Mouse (Mus musculus) megakaryocyte, adult 5-6 weeks (primary cell): ENCODE results near the gene Ak5. TPM values are rescaled to one million over a fixed set of nuclear protein-coding genes. Genes with fewer than 3 reads are reported as not detected.

Experiments used
- ATAC-seq: 2 replicates; pipeline ENCODE4 v1.8.0; 2016; ENCODE audit warnings: mild to moderate bottlenecking, inconsistent platforms; ENCODE audit not compliant: poor library complexity, severe bottlenecking
- total RNA-seq, 2 experiments: library from RNA; stranded (forward) in 1 of 2; stranded (reverse) in 1 of 2; fragments of 153-499, 151-499 nt in 1 of 2; fragments of 221-1000, 200-1000 nt in 1 of 2; gene quantifications; 2 replicates each; pipeline versions ENCODE4 v1.2.3 to v1.2.4; 2015 to 2017

Ak5 gene
- total RNA-seq, 2 experiments from 2014 or later, result not detected

- no peak for ATAC-seq
Measured at GRCm38 (mm10) chr3:152521054-152521453, 147.1 kb downstream of the Ak5 start.

DNA sequence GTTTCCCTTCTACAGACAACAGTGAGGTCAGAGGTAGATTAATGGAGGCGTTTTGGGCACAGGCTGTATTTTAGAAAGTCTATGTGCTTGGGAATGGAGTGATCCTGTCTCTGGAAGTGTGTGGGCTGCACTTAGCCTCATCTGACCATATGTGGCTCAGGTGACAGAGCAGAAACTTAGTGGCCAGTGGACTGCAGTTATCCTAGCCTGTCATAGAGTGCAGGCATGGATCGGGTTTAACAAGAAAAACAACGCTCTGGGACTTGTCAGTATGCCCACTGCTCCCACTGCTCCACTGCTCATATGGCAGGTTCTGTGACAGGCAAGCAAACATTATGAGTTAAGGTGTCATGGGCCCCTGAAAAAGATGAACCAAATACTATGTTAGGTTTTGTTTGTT is 148.1 kb downstream of the Ak5 start:
- no peak for ATAC-seq

- no peak for ATAC-seq
Measured at GRCm38 (mm10) chr3:152519556-152519955, 148.6 kb downstream of the Ak5 start.

GRCm38 (mm10) chr3:152516569-152516968 is 151.6 kb downstream of the Ak5 start:
- ATAC-seq, result no peak

DNA sequence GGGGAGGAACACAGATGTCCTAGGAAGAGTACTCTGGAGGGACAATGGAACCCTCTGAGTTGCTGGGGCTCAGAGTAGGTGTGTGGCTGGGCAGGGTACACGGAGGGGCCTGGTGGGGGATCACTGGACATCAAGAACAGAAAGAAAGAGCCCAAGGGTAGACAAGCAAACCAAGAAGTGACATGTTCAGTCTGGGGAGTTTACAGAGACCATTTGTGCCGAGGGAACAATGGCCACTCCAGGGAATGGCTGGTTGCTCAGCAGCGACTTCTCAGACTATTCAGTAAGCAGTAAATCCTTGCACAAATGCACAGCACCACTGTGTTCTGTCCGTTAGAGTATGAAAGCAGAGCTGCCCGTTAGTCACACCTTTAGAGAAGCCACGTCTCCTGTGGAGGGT is 152.2 kb downstream of the Ak5 start:
- ATAC-seq, result no peak

DNA sequence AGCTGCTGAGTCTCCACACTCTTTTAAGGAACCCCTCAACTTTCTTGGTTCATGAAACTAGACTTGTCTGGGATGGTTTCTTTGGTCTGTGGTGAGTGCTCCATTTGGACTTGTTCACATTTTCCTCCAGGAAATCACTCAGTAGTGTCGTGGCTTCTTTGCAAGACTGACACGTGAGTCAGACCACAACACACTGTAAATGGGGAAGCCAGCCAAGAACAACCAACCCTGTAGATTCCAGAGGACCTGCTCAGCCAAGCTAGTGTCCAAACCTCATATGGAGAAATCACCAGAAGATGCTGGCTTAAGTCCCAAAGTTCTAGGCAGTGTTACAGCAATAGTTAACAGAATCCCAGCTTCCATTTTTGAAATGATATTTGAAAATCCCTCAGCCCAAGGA is 155.6 kb downstream of the Ak5 start:
- ATAC-seq, result no peak

GRCm38 (mm10) chr3:152509268-152509667 is 158.9 kb downstream of the Ak5 start:
- no peak for ATAC-seq

- ATAC-seq, result no peak
Measured at GRCm38 (mm10) chr3:152508419-152508993, 159.7 kb downstream of the Ak5 start.

DNA sequence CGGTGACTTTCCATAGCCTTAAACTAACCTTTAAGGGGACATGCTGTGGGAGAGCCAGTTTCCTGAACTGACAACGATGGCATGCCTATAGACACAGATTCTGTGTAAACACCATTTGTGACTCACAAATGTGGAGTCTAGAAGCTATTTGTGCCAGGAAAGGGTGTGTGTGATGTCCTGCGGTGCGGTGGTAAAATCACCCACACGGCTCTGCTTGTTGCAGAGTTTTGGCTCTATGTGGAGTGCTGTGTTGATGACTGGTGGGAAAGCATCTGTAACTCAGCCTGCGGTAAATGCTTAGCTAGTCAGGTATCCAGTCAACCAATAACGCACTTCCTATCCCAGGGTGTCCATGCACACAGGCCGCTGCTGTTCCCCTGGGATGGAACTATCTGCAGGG is 160.3 kb downstream of the Ak5 start:
- no peak for ATAC-seq

DNA sequence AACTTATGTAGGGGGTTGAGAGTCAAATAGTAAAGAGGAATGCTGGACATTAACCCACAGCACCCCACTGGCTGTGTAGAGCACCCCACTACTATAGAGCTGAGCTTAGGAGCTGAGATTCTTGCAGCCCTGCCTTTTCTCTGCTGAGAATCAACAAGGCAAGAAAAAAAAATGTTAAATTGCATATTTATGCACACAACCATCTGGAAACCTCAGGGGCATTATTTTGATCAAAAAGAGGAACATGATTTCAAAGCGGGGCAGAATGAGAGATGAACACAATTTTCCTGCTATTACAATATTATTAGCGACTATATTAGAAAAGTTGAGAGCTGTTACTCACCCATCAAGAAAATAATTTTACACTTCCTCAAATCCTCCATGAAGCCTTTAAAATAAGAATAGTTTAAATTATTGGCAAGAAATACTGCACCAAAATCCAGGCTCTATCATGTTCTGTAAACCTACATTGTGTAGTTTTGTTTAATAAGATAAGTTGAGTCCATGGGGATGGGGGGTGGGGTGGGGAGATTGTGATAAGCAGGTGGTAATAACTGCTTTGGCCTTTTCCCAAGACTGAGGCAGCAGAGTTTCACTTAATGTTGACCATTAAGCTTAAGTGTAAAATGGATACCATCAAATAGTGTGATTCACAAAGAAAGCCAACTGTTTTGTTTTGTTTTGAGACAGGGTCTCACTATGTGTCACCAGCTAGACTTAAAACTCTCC is 169.0 kb downstream of the Ak5 start:
- no peak for ATAC-seq

DNA sequence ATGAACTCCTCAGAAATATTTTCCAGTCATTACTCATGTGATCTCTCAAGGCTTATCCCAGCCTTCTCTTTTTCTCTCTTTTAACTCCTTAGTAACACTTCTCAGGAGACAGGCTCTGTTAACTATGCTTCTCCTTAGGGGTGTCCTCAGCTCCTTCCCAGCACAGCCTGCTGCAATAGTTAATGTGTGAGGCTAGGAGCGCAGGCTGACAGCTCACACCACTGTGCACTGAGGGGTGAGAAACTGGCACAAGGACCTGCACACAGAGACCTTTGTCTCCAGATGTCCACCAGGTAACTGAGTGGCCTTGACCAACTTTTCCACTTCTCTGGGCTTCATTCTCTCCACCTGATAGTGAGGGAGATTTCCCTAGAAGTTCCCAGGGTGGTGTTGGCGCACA is 170.3 kb downstream of the Ak5 start:
- no peak for ATAC-seq

DNA sequence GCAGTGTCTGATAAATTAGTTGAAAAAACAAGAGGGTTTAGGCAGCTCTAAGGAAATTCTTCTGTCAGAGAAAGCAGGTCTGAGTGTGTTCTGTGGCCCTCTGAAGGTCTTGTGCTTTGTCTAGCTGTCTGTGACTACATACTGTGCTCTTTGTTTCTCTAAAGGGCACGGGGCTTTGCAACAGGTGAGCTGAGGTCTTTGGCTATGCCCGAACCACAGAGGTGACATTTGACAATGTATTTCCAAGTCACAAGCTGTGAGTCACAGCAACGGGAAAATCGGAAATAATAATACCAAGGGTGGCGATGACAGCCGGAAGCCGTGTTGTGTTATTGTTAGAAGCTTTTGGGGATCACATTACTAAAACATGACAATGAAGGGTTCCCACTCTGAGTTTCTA is 171.1 kb downstream of the Ak5 start:
- ATAC-seq, result no peak

- no peak for ATAC-seq
Measured at GRCm38 (mm10) chr3:152495415-152495898, 172.7 kb downstream of the Ak5 start.

GRCm38 (mm10) chr3:152494667-152495360 is 173.3 kb downstream of the Ak5 start:
- no peak for ATAC-seq

- no peak for ATAC-seq
Measured at GRCm38 (mm10) chr3:152493813-152494212, 174.3 kb downstream of the Ak5 start.

DNA sequence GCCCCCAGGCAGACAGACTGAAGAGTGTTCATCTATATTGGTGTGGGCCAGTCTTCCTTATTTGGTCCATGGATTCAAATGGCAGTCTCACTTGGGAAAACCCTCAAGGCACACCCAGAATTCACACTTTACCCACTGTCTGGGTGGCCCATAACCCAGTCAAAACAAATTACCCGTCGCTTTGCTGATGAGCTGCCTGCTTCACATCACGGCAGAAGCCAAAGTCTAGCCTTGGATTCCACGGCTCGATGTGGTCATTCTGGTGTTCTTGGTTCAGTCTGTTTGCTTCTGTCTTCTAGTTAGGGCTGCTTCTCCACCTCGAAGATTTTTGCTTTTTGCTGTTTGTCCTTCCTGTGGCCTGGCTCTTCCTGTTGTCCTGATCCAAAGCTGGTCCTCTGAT is 175.9 kb downstream of the Ak5 start:
- ATAC-seq, result no peak

DNA sequence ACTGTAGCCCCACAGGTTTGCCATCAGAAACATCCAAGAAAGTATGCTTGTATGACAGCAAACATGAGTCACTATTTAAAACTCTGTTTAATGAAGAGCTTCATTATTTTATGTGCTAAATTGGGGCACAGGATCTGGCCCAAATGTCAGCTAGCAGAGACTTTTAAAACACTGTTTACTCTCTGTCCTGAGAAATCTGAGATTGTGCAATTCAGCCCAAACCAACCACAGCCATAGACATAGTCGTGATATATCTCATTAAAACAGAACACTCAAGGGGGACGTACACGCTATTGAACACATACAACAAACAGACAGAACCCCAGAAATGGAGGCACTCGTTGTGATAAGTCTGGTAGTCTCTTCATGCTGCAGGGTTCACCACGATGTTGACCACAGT is 177.7 kb downstream of the Ak5 start:
- ATAC-seq, result no peak

DNA sequence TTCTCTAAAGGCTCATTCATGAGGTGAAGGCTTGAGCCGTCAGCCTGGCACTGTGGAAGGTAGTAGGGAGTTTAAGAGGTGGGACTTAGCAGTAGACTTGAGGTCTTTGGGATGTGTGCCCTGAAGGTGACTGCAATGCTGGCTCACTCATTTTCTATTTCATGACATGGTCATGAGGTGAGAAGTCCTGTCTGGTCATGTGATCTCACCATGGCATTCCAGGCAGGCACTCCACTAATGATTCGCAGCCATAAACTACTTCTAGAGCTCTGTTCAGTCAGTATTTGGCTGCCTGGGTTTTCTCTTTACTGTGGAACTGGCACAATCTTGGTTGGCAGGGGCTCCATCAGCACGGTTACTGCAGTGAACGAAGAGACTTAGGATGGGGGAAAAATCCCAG is 179.2 kb downstream of the Ak5 start:
- no peak for ATAC-seq

DNA sequence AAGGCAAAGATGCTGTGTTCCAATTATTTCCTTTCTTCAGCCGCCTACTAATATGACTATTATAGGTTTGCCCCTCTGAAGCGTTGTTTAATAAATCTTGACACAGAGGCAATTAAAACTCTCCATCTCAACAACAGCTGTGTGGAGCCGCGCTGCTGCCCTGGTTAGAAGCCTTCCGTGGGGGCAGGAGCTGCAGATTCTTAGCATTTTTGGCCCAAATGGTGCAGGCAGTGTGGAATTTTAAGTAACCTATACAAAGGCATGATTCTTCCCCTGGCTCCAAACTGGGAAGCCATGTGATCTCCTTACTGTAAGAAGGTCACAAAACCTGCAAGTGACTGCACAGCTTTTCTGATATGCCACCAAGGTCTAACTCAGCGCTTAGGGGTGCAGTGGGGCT is 184.0 kb downstream of the Ak5 start:
- no peak for ATAC-seq

DNA sequence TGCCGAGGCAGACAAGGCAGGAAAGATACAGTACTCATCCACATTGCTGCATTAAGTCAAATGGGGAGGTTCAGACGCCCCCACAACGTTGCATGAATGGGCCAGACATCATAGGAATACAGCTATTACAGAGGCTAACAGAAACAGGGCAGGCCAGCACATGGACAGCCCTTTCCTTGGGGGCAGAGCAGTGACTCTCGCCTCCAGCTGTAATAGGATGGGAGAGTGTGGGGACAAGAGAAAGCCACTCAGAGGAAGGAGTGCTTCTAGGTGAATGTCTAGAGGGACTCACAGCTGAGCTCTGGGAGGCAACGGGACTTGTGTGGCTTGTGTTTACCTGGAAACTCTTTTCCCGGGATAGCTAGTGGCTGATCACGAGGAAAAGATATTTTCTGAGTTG is 184.4 kb downstream of the Ak5 start:
- no peak for ATAC-seq

- ATAC-seq, result no peak
Measured at GRCm38 (mm10) chr3:152482182-152482581, 186.0 kb downstream of the Ak5 start.

GRCm38 (mm10) chr3:152480336-152480735 is 187.8 kb downstream of the Ak5 start:
- ATAC-seq, result no peak
